Mouse (Mus musculus): ENCODE measurements around the gene Rab6b. TPM values are rescaled to one million over a fixed set of nuclear protein-coding genes. Genes with fewer than 3 reads are reported as not detected.

The Rab6b gene
- polyA plus RNA-seq, 1 experiment from 2014 or later, result 2.5 TPM

- Histone ChIP-seq H3K36me3 (no peaks in the 10 kb centered on the region), H3K4me2 (peak overlapping the region; percentile 79), H3K27me3 (no peaks in the 10 kb centered on the region), H3K4me1 (replicated peaks) (peaks cover 10% of the 10 kb centered on the region), H3K27ac (peak overlapping the region; percentile 72), H3K9me3 (replicated peaks) (no peaks in the 10 kb centered on the region), H3K4me3 (peak overlapping the region; percentile 56), H3K9ac (peak overlapping the region; percentile 64)
- peak; percentile 89 for ATAC-seq (replicated peaks; ENCODE audit: insufficient number of reproducible peaks, insufficient read depth, low FRiP score, low read depth)
- 2% methylated on average over 20 of the region's 20 CpGs for WGBS
Observed at GRCm38 (mm10) chr9:103180807-103181565, 69.4 kb downstream of the Rab6b start.

- no peak for ATAC-seq (replicated peaks; ENCODE audit: insufficient number of reproducible peaks, insufficient read depth, low FRiP score, low read depth)
- no peak overlapping the region for H3K4me2 ChIP-seq
- no peak overlapping the region for H3K27ac ChIP-seq
- H3K4me1 ChIP-seq (replicated peaks), result peaks cover 10% of the 10 kb centered on the region
- no peaks in the 10 kb centered on the region for H3K27me3 ChIP-seq
- 82% methylated on average over 8 of the region's 8 CpGs for WGBS
- no peaks in the 10 kb centered on the region for H3K36me3 ChIP-seq
- no peak overlapping the region for H3K4me3 ChIP-seq
- H3K9ac ChIP-seq, result no peak overlapping the region
- H3K9me3 ChIP-seq (replicated peaks), result no peaks in the 10 kb centered on the region
Observed at GRCm38 (mm10) chr9:103181886-103182285, 70.3 kb downstream of the Rab6b start.

- H3K4me3 ChIP-seq, result no peak overlapping the region
- no peak overlapping the region for H3K4me2 ChIP-seq
- H3K9ac ChIP-seq, result no peak overlapping the region
- H3K27me3 ChIP-seq, result no peaks in the 10 kb centered on the region
- ATAC-seq (replicated peaks; ENCODE audit: insufficient number of reproducible peaks, insufficient read depth, low FRiP score, low read depth), result no peak
- H3K27ac ChIP-seq, result no peak overlapping the region
- WGBS, result 68% methylated on average over 4 of the region's 4 CpGs
- peaks cover 10% of the 10 kb centered on the region for H3K4me1 ChIP-seq (replicated peaks)
- H3K36me3 ChIP-seq, result peaks cover 20% of the 10 kb centered on the region
- H3K9me3 ChIP-seq (replicated peaks), result no peaks in the 10 kb centered on the region
Observed at GRCm38 (mm10) chr9:103184855-103185254, 73.3 kb downstream of the Rab6b start.

- Histone ChIP-seq H3K27me3 (no peaks in the 10 kb centered on the region), H3K9ac (no peak overlapping the region), H3K4me2 (no peak overlapping the region), H3K36me3 (peaks cover 31% of the 10 kb centered on the region), H3K9me3 (replicated peaks) (no peaks in the 10 kb centered on the region), H3K4me1 (replicated peaks) (peaks cover 1% of the 10 kb centered on the region; the same call in 1 of the 2 replicates), H3K4me3 (no peak overlapping the region), H3K27ac (no peak overlapping the region)
- ATAC-seq (replicated peaks; ENCODE audit: insufficient number of reproducible peaks, insufficient read depth, low FRiP score, low read depth), result no peak
- 81% methylated on average over 8 of the region's 8 CpGs for WGBS
Observed at GRCm38 (mm10) chr9:103185946-103186345, 74.4 kb downstream of the Rab6b start.

- no peaks in the 10 kb centered on the region for H3K27me3 ChIP-seq
- H3K4me1 ChIP-seq (replicated peaks), result no peaks in the 10 kb centered on the region
- no peaks in the 10 kb centered on the region for H3K9me3 ChIP-seq (replicated peaks)
- no peak overlapping the region for H3K9ac ChIP-seq
- no peak overlapping the region for H3K4me2 ChIP-seq
- ATAC-seq (replicated peaks; ENCODE audit: insufficient number of reproducible peaks, insufficient read depth, low FRiP score, low read depth), result no peak
- WGBS, result 53% methylated on average over 9 of the region's 9 CpGs
- no peak overlapping the region for H3K4me3 ChIP-seq
- no peak overlapping the region for H3K27ac ChIP-seq
- H3K36me3 ChIP-seq, result peaks cover 38% of the 10 kb centered on the region
Observed at GRCm38 (mm10) chr9:103186747-103187146, 75.2 kb downstream of the Rab6b start.

- Histone ChIP-seq H3K4me1 (replicated peaks) (no peaks in the 10 kb centered on the region), H3K36me3 (peaks cover 51% of the 10 kb centered on the region), H3K27me3 (no peaks in the 10 kb centered on the region), H3K4me3 (no peak overlapping the region), H3K27ac (no peak overlapping the region), H3K9me3 (replicated peaks) (no peaks in the 10 kb centered on the region), H3K9ac (no peak overlapping the region), H3K4me2 (no peak overlapping the region)
- WGBS, result 84% methylated on average over 4 of the region's 4 CpGs
- no peak for ATAC-seq (replicated peaks; ENCODE audit: insufficient number of reproducible peaks, insufficient read depth, low FRiP score, low read depth)
Observed at GRCm38 (mm10) chr9:103188416-103188815, 76.8 kb downstream of the Rab6b start.

- H3K9ac ChIP-seq, result peak within 1 kb of the TSS; percentile 83
- H3K27me3 ChIP-seq, result no peaks in the 10 kb centered on the region
- peak; percentile 99 for ATAC-seq (replicated peaks; ENCODE audit: insufficient number of reproducible peaks, insufficient read depth, low FRiP score, low read depth)
- peak within 1 kb of the TSS; percentile 69 for H3K4me2 ChIP-seq
- WGBS, result under 1% methylated on average over 45 of the region's 45 CpGs
- peak within 1 kb of the TSS; percentile 91 for H3K27ac ChIP-seq
- no peaks in the 10 kb centered on the region for H3K9me3 ChIP-seq (replicated peaks)
- peak within 1 kb of the TSS; percentile 92 for H3K4me3 ChIP-seq
- peaks cover 24% of the 10 kb centered on the region for H3K36me3 ChIP-seq
- peaks cover 4% of the 10 kb centered on the region for H3K4me1 ChIP-seq (replicated peaks)
Observed at GRCm38 (mm10) chr9:103201561-103202260, 90.1 kb downstream of the Rab6b start, which contains the start of gene Srprb. Gene Srprb (minus strand): TSS chr9:103202137.

GRCm38 (mm10) chr9:103205786-103206185 is 94.2 kb downstream of the Rab6b start:
- no peaks in the 10 kb centered on the region; the same call in 1 of the 2 replicates for H3K27me3 ChIP-seq
- no peak overlapping the region for H3K27ac ChIP-seq
- whole genome bisulfite sequencing, result 90% methylated on average over 5 of the region's 5 CpGs
- no peaks in the 10 kb centered on the region for H3K36me3 ChIP-seq
- peaks cover 4% of the 10 kb centered on the region for H3K4me1 ChIP-seq (replicated peaks)
- no peaks in the 10 kb centered on the region for H3K9me3 ChIP-seq (replicated peaks)
- no peak overlapping the region for H3K9ac ChIP-seq
- H3K4me3 ChIP-seq, result no peak overlapping the region
- no peak for ATAC-seq (replicated peaks; ENCODE audit: insufficient number of reproducible peaks, insufficient read depth, low FRiP score, low read depth)
- no peak overlapping the region for H3K4me2 ChIP-seq

- Histone ChIP-seq H3K27me3 (no peaks in the 10 kb centered on the region; the same call in 1 of the 2 replicates), H3K4me3 (peak overlapping the region; percentile 26), H3K4me2 (peak overlapping the region; percentile 62), H3K9me3 (replicated peaks) (no peaks in the 10 kb centered on the region), H3K4me1 (replicated peaks) (no peaks in the 10 kb centered on the region), H3K27ac (no peak overlapping the region), H3K9ac (no peak overlapping the region), H3K36me3 (no peaks in the 10 kb centered on the region)
- peak; percentile 86 for ATAC-seq (replicated peaks; ENCODE audit: insufficient number of reproducible peaks, insufficient read depth, low FRiP score, low read depth)
- WGBS, result 10% methylated on average over 16 of the region's 16 CpGs
Observed at GRCm38 (mm10) chr9:103207846-103208245, 96.3 kb downstream of the Rab6b start.

- no peaks in the 10 kb centered on the region; the same call in 1 of the 2 replicates for H3K27me3 ChIP-seq
- ATAC-seq (replicated peaks; ENCODE audit: insufficient number of reproducible peaks, insufficient read depth, low FRiP score, low read depth), result no peak
- no peak overlapping the region for H3K27ac ChIP-seq
- WGBS, result 66% methylated on average over 6 of the region's 6 CpGs
- H3K36me3 ChIP-seq, result no peaks in the 10 kb centered on the region
- H3K4me1 ChIP-seq (replicated peaks), result peaks cover 6% of the 10 kb centered on the region
- no peaks in the 10 kb centered on the region for H3K9me3 ChIP-seq (replicated peaks)
- no peak overlapping the region for H3K4me3 ChIP-seq
- H3K4me2 ChIP-seq, result no peak overlapping the region
- no peak overlapping the region for H3K9ac ChIP-seq
Observed at GRCm38 (mm10) chr9:103208802-103209423, 97.3 kb downstream of the Rab6b start.
